Mouse (Mus musculus) limb, embryonic 11.5 days (tissue): ENCODE data around the gene Samd4. TPM values are rescaled to one million over a fixed set of nuclear protein-coding genes. Genes with fewer than 3 reads are reported as not detected.
"Not testable (repeated sequence)": the region's sequence is repeated elsewhere in the genome, so short reads cannot be mapped to it uniquely, and the experiment has no call there.

Experiments
- ATAC-seq: fragments of 200-750 bp; cut with Nextera tagmentation; 2 replicates; pipeline ENCODE4 v1.8.0; 2017; ENCODE audit warnings: low read depth; ENCODE audit not compliant: insufficient number of reproducible peaks, low FRiP score, low TSS enrichment
- DNase-seq: peaks from one replicate; pipeline ENCODE4 v3.0.0-alpha.2; 2015; ENCODE audit warnings: low spot score
- H3K27ac ChIP-seq: fragments of 300-500 bp; sonication (generic); replicated peaks from 2 replicates; pipeline ENCODE4 v1.5.1; 2014; ENCODE audit warnings: low read depth, mild to moderate bottlenecking, low read length
- H3K27me3 ChIP-seq: fragments of 300-500 bp; sonication (generic); 2 replicates; pipeline ENCODE4 v1.6.1; 2014; ENCODE audit warnings: mild to moderate bottlenecking, low read length, mixed read lengths; ENCODE audit not compliant: control insufficient read depth, insufficient read depth
- H3K36me3 ChIP-seq: fragments of 300-500 bp; sonication (generic); 2 replicates; pipeline ENCODE4 v1.6.1; 2014; ENCODE audit warnings: mild to moderate bottlenecking, low read length, moderate library complexity, mixed read lengths; ENCODE audit not compliant: control insufficient read depth, insufficient read depth
- H3K4me1 ChIP-seq: fragments of 300-500 bp; sonication (generic); 2 replicates; pipeline ENCODE4 v1.6.1; 2014; ENCODE audit warnings: low read length, mixed read lengths; ENCODE audit not compliant: control insufficient read depth, insufficient read depth
- H3K4me2 ChIP-seq: fragments of 300-500 bp; sonication (generic); 2 replicates; pipeline ENCODE4 v1.6.1; 2014; ENCODE audit warnings: low read depth, mild to moderate bottlenecking, moderate library complexity; ENCODE audit not compliant: severe bottlenecking
- H3K4me3 ChIP-seq: fragments of 300-500 bp; sonication (generic); 2 replicates; pipeline ENCODE4 v1.5.1; 2014; ENCODE audit warnings: low read depth, low read length
- H3K9ac ChIP-seq: fragments of 300-500 bp; sonication (generic); 2 replicates; pipeline ENCODE4 v1.6.1; 2014; ENCODE audit warnings: mild to moderate bottlenecking, low read length
- H3K9me3 ChIP-seq: fragments of 300-500 bp; sonication (generic); 2 replicates; pipeline ENCODE4 v1.6.1; 2016; ENCODE audit warnings: low read length; ENCODE audit not compliant: control insufficient read depth
- WGBS: fragments of 180-500 bp; shearing (Covaris S2); extraction: QIAGEN DNeasy Blood & Tissue Kit; methylation state at CpG from one replicate; pipeline ENCODE4 v1.1.7; 2014; 5-methylcytosine and 5-hydroxymethylcytosine counted together
- polyA plus RNA-seq: library from polyadenylated mRNA; unstranded; fragments of >200 nt; fragmentation: Nextera tagmentation; extraction: Ambion mirVana; gene quantifications from 2 replicates; pipeline ENCODE4 v1.2.1, GENCODE M21; 2014

Gene Samd4
- polyA plus RNA-seq, 1 experiment from 2014 or later: 3.0 TPM

GRCm38 (mm10) chr14:47093355-47093792 is 210.7 kb downstream of the Samd4 start:
- 67% methylated on average over 16 of the region's 16 CpGs for WGBS
- H3K9me3 ChIP-seq: no peaks in the 10 kb centered on the region
- H3K4me1 ChIP-seq: no peaks in the 10 kb centered on the region
- ATAC-seq (no peak), DNase-seq (no peak)
- no peaks in the 10 kb centered on the region for H3K36me3 ChIP-seq
- H3K27ac ChIP-seq: no peak overlapping the region
- H3K4me3 ChIP-seq: no peak overlapping the region
- no peak overlapping the region for H3K4me2 ChIP-seq
- no peak overlapping the region for H3K9ac ChIP-seq
- no peaks in the 10 kb centered on the region for H3K27me3 ChIP-seq

- no peak for DNase-seq
- no peaks in the 10 kb centered on the region for H3K36me3 ChIP-seq
- 91% methylated on average over 3 of the region's 3 CpGs for WGBS
Measured at GRCm38 (mm10) chr14:47095036-47095435, 212.4 kb downstream of the Samd4 start.

GRCm38 (mm10) chr14:47096357-47096756 is 213.7 kb downstream of the Samd4 start:
- Histone ChIP-seq H3K9ac (no peak overlapping the region), H3K27ac (no peak overlapping the region)
- 88% methylated on average over 5 of the region's 5 CpGs for WGBS

More at GRCm38 (mm10) chr14:47095036-47095435, 212.4 kb downstream of the Samd4 start:
- Histone ChIP-seq H3K4me1 (no peaks in the 10 kb centered on the region), H3K4me3 (no peak overlapping the region), H3K4me2 (no peak overlapping the region), H3K9ac (no peak overlapping the region), H3K9me3 (no peaks in the 10 kb centered on the region), H3K27ac (no peak overlapping the region), H3K27me3 (no peaks in the 10 kb centered on the region)
- no peak for ATAC-seq

GRCm38 (mm10) chr14:47104246-47105173 is 221.9 kb downstream of the Samd4 start:
- Histone ChIP-seq H3K4me2 (peak overlapping the region; percentile 26; the same call in 1 of the 2 replicates), H3K27me3 (no peaks in the 10 kb centered on the region), H3K27ac (peak overlapping the region; percentile 38; the same call in 1 of the 2 replicates), H3K36me3 (no peaks in the 10 kb centered on the region), H3K9ac (no peak overlapping the region), H3K9me3 (no peaks in the 10 kb centered on the region), H3K4me1 (no peaks in the 10 kb centered on the region), H3K4me3 (no peak overlapping the region)
- ATAC-seq (peak; percentile 65; the same call in 1 of the 2 replicates), DNase-seq (peak; percentile 62)
- 29% methylated on average over 19 of the region's 19 CpGs for WGBS

More at GRCm38 (mm10) chr14:47096357-47096756, 213.7 kb downstream of the Samd4 start:
- H3K36me3 ChIP-seq: no peaks in the 10 kb centered on the region
- no peaks in the 10 kb centered on the region for H3K27me3 ChIP-seq
- DNase-seq (no peak), ATAC-seq (no peak)
- H3K4me1 ChIP-seq: no peaks in the 10 kb centered on the region
- no peak overlapping the region for H3K4me3 ChIP-seq
- no peaks in the 10 kb centered on the region for H3K9me3 ChIP-seq
- no peak overlapping the region for H3K4me2 ChIP-seq

- H3K9ac ChIP-seq: no peak overlapping the region
- H3K9me3 ChIP-seq: no peaks in the 10 kb centered on the region
- H3K4me3 ChIP-seq: no peak overlapping the region
- no peak for DNase-seq
- H3K4me2 ChIP-seq: no peak overlapping the region
- WGBS: 84% methylated on average over 3 of the region's 3 CpGs
- ATAC-seq: no peak
- no peaks in the 10 kb centered on the region for H3K4me1 ChIP-seq
- no peak overlapping the region for H3K27ac ChIP-seq
- no peaks in the 10 kb centered on the region for H3K27me3 ChIP-seq
- no peaks in the 10 kb centered on the region for H3K36me3 ChIP-seq
Measured at GRCm38 (mm10) chr14:47105174-47105557, 222.5 kb downstream of the Samd4 start.

- ATAC-seq: no peak
- WGBS: 93% methylated on average over 3 of the region's 3 CpGs
Measured at GRCm38 (mm10) chr14:47105755-47106154, 223.1 kb downstream of the Samd4 start.

GRCm38 (mm10) chr14:47107461-47107860 is 224.8 kb downstream of the Samd4 start:
- Histone ChIP-seq H3K9ac (no peak overlapping the region), H3K4me1 (no peaks in the 10 kb centered on the region), H3K4me3 (no peak overlapping the region), H3K27me3 (no peaks in the 10 kb centered on the region), H3K4me2 (no peak overlapping the region), H3K27ac (no peak overlapping the region), H3K36me3 (no peaks in the 10 kb centered on the region), H3K9me3 (no peaks in the 10 kb centered on the region)
- no peak for ATAC-seq
- WGBS: 86% methylated on average over 3 of the region's 3 CpGs
- DNase-seq: no peak

More at GRCm38 (mm10) chr14:47105755-47106154, 223.1 kb downstream of the Samd4 start:
- Histone ChIP-seq H3K36me3 (no peaks in the 10 kb centered on the region), H3K9ac (no peak overlapping the region), H3K4me3 (no peak overlapping the region), H3K4me1 (no peaks in the 10 kb centered on the region), H3K27ac (no peak overlapping the region), H3K4me2 (no peak overlapping the region), H3K9me3 (no peaks in the 10 kb centered on the region), H3K27me3 (no peaks in the 10 kb centered on the region)
- DNase-seq: no peak

GRCm38 (mm10) chr14:47110391-47110790 is 227.7 kb downstream of the Samd4 start:
- not testable (repeated sequence) for ATAC-seq, H3K4me1 ChIP-seq, H3K9ac ChIP-seq, H3K4me3 ChIP-seq, DNase-seq, H3K27ac ChIP-seq, H3K9me3 ChIP-seq, H3K36me3 ChIP-seq, H3K4me2 ChIP-seq, H3K27me3 ChIP-seq
- 92% methylated on average over 7 of the region's 7 CpGs for WGBS
